Mouse (Mus musculus): ENCODE results near the gene Kndc1.

- TF ChIP-seq CTCF (IDR thresholded peaks at IDR 0.05; ENCODE audit: control insufficient read depth, insufficient read depth, low read length) (no peak), POLR2A (IDR thresholded peaks at IDR 0.05; ENCODE audit: borderline replicate concordance, control insufficient read depth, low read depth, low read length) (no peak)
Observed at GRCm38 (mm10) chr7:139956658-139957057, 62.2 kb downstream of the Kndc1 start.

All from bone marrow, adult 2 months (tissue).